Mouse (Mus musculus) MEL (cell line): ENCODE measurements around the gene 1700021F07Rik. TPM values are rescaled to one million over a fixed set of nuclear protein-coding genes. Genes with fewer than 3 reads are reported as not detected.

ENCODE experiments used
- DNase-seq: peaks from one replicate; pipeline ENCODE4 v3.0.0; 2011; ENCODE audit warnings: low read depth, low spot score
- H3K27ac ChIP-seq: 2 replicates; pipeline ENCODE4 v1.5.1; 2012; ENCODE audit warnings: low read depth, mild to moderate bottlenecking, control low read depth, low read length, moderate library complexity; ENCODE audit not compliant: control insufficient read depth
- H3K27me3 ChIP-seq, 2 experiments: fragments of 150-350 bp in 1 of 2; sonication (generic) in 1 of 2; 2 replicates each; pipeline ENCODE4 v1.6.1; 2012; ENCODE audit warnings: low read length in 2 of 2, mild to moderate bottlenecking in 2 of 2, improper control_type of control experiment in 1 of 2, moderate library complexity in 1 of 2; ENCODE audit not compliant: insufficient read depth in 2 of 2, control insufficient read depth in 1 of 2
- H3K36me3 ChIP-seq, 2 experiments: 2 replicates each; pipeline ENCODE4 v1.6.1; 2012 to 2014; ENCODE audit warnings: low read length in 2 of 2, improper control_type of control experiment in 1 of 2, inconsistent platforms in 1 of 2, mild to moderate bottlenecking in 1 of 2; ENCODE audit not compliant: insufficient read depth in 2 of 2, control insufficient read depth in 1 of 2
- H3K4me1 ChIP-seq, 2 experiments: fragments of 150-350 bp in 1 of 2; sonication (generic) in 1 of 2; 2 replicates each; pipeline ENCODE4 v1.6.1; 2012; ENCODE audit warnings: low read length in 2 of 2, improper control_type of control experiment in 1 of 2, mild to moderate bottlenecking in 1 of 2; ENCODE audit not compliant: insufficient read depth in 2 of 2, control insufficient read depth in 1 of 2
- H3K4me3 ChIP-seq, 2 experiments: fragments of 150-350 bp in 1 of 2; sonication (generic) in 1 of 2; 2 replicates each; pipeline ENCODE4 v1.5.1; 2012; ENCODE audit warnings: low read depth in 2 of 2, low read length in 2 of 2, mild to moderate bottlenecking in 2 of 2, moderate library complexity in 2 of 2, control low read depth in 1 of 2, improper control_type of control experiment in 1 of 2; ENCODE audit not compliant: control insufficient read depth in 1 of 2, insufficient read depth in 1 of 2
- H3K79me2 ChIP-seq: 2 replicates; pipeline ENCODE4 v1.6.1; 2012; ENCODE audit warnings: mild to moderate bottlenecking, low read length, moderate library complexity; ENCODE audit not compliant: control insufficient read depth, poor library complexity, insufficient read depth
- H3K9ac ChIP-seq: 2 replicates; pipeline ENCODE4 v1.6.1; 2012; ENCODE audit warnings: low read depth, mild to moderate bottlenecking, control low read depth, low read length, moderate library complexity; ENCODE audit not compliant: control insufficient read depth, poor library complexity, severe bottlenecking
- H3K9me3 ChIP-seq: fragments of 150-350 bp; sonication (generic); replicated peaks from 2 replicates; pipeline ENCODE4 v1.6.1; 2012; ENCODE audit warnings: mild to moderate bottlenecking, low read length, improper control_type of control experiment, moderate library complexity; ENCODE audit not compliant: insufficient read depth
- CHD2 ChIP-seq: IDR thresholded peaks from 2 replicates; pipeline ENCODE4 v1.6.1; 2011; ENCODE audit warnings: low read length, improper control_type of control experiment
- CTCF ChIP-seq, 3 experiments: IDR thresholded peaks in 2 of 3; conservative IDR thresholded peaks in 1 of 3; 2 replicates each; pipeline ENCODE4 v1.5.1; 2011 to 2012; ENCODE audit warnings: low read length in 3 of 3, low read depth in 2 of 3, mild to moderate bottlenecking in 2 of 3, improper control_type of control experiment in 1 of 3, inconsistent platforms in 1 of 3, mixed read lengths in 1 of 3, moderate library complexity in 1 of 3; ENCODE audit not compliant: control insufficient read depth in 1 of 3, insufficient read depth in 1 of 3, poor library complexity in 1 of 3, severe bottlenecking in 1 of 3
- E2F4 ChIP-seq: IDR thresholded peaks from 2 replicates; pipeline ENCODE4 v1.6.1; 2011; ENCODE audit warnings: low read depth, low read length, improper control_type of control experiment, borderline replicate concordance
- ELF1 ChIP-seq: IDR thresholded peaks from 2 replicates; pipeline ENCODE4 v1.6.1; 2014; ENCODE audit warnings: low read depth, mild to moderate bottlenecking, inconsistent platforms, low read length, improper control_type of control experiment, moderate library complexity
- EP300 ChIP-seq, 2 experiments: IDR thresholded peaks; 2 replicates each; pipeline ENCODE4 v1.6.1; 2011; ENCODE audit warnings: improper control_type of control experiment in 2 of 2, low read length in 2 of 2, low read depth in 1 of 2, mild to moderate bottlenecking in 1 of 2
- ETS1 ChIP-seq: IDR thresholded peaks from 2 replicates; pipeline ENCODE4 v1.6.1; 2012; ENCODE audit warnings: low read depth, mild to moderate bottlenecking, inconsistent platforms, low read length, improper control_type of control experiment, moderate library complexity
- GABPA ChIP-seq: IDR thresholded peaks from 2 replicates; pipeline ENCODE4 v1.6.1; 2012; ENCODE audit warnings: low read depth, mild to moderate bottlenecking, inconsistent platforms, low read length, improper control_type of control experiment, moderate library complexity
- GATA1 ChIP-seq: IDR thresholded peaks from 2 replicates; pipeline ENCODE4 v1.6.1; 2011; ENCODE audit warnings: low read depth, low read length, improper control_type of control experiment
- MAFK ChIP-seq: IDR thresholded peaks from 2 replicates; pipeline ENCODE4 v1.6.1; 2011; ENCODE audit warnings: low read depth, mild to moderate bottlenecking, low read length, improper control_type of control experiment, borderline replicate concordance
- NELFE ChIP-seq: IDR thresholded peaks from 2 replicates; pipeline ENCODE4 v1.6.1; 2011; ENCODE audit warnings: low read depth, low read length, improper control_type of control experiment
- NRF1 ChIP-seq: IDR thresholded peaks from 2 replicates; pipeline ENCODE4 v1.6.1; 2014; ENCODE audit warnings: low read depth, mild to moderate bottlenecking, inconsistent platforms, low read length, improper control_type of control experiment, moderate library complexity; ENCODE audit not compliant: poor library complexity, insufficient read depth, severe bottlenecking
- POLR2A ChIP-seq, 2 experiments: IDR thresholded peaks; 2 replicates each; pipeline ENCODE4 v1.6.1; 2011 to 2012; ENCODE audit warnings: low read length in 2 of 2, mild to moderate bottlenecking in 2 of 2, control low read depth in 1 of 2, improper control_type of control experiment in 1 of 2, low read depth in 1 of 2, moderate library complexity in 1 of 2; ENCODE audit not compliant: control insufficient read depth in 1 of 2, insufficient read depth in 1 of 2, poor library complexity in 1 of 2
- POLR2AphosphoS2 ChIP-seq: IDR thresholded peaks from 2 replicates; pipeline ENCODE4 v1.6.1; 2011; ENCODE audit warnings: low read length, improper control_type of control experiment
- RAD21 ChIP-seq: IDR thresholded peaks from 2 replicates; pipeline ENCODE4 v1.6.1; 2011; ENCODE audit warnings: mild to moderate bottlenecking, low read depth, low read length, improper control_type of control experiment
- RCOR1 ChIP-seq: IDR thresholded peaks from 2 replicates; pipeline ENCODE4 v1.6.1; 2012; ENCODE audit warnings: low read depth, mild to moderate bottlenecking, inconsistent platforms, low read length, improper control_type of control experiment
- SIN3A ChIP-seq: IDR thresholded peaks from 2 replicates; pipeline ENCODE4 v1.6.1; 2012; ENCODE audit warnings: low read length, improper control_type of control experiment, inconsistent platforms
- SMC3 ChIP-seq: IDR thresholded peaks from 2 replicates; pipeline ENCODE4 v1.6.1; 2011; ENCODE audit warnings: low read depth, low read length, improper control_type of control experiment
- TAL1 ChIP-seq: IDR thresholded peaks from 2 replicates; pipeline ENCODE4 v1.6.1; 2012; ENCODE audit warnings: mild to moderate bottlenecking, inconsistent platforms, low read length, moderate library complexity, mixed read lengths
- TCF12 ChIP-seq: IDR thresholded peaks from 2 replicates; pipeline ENCODE4 v1.6.1; 2014; ENCODE audit warnings: low read depth, mild to moderate bottlenecking, inconsistent platforms, low read length, improper control_type of control experiment, moderate library complexity
- USF1 ChIP-seq: IDR thresholded peaks from 2 replicates; pipeline ENCODE4 v1.6.1; 2014; ENCODE audit warnings: low read depth, mild to moderate bottlenecking, inconsistent platforms, low read length, improper control_type of control experiment, moderate library complexity
- USF2 ChIP-seq, 2 experiments: IDR thresholded peaks; 2 replicates each; pipeline ENCODE4 v1.6.1; 2011 to 2012; ENCODE audit warnings: improper control_type of control experiment in 2 of 2, low read length in 2 of 2, borderline replicate concordance in 1 of 2, inconsistent platforms in 1 of 2, low read depth in 1 of 2, mild to moderate bottlenecking in 1 of 2; ENCODE audit not compliant: insufficient read depth in 1 of 2
- ZC3H11A ChIP-seq: IDR thresholded peaks from 2 replicates; pipeline ENCODE4 v1.6.1; 2012; ENCODE audit warnings: low read depth, mild to moderate bottlenecking, inconsistent platforms, low read length, improper control_type of control experiment
- ZMIZ1 ChIP-seq: IDR thresholded peaks from 2 replicates; pipeline ENCODE4 v1.6.1; 2012; ENCODE audit warnings: low read depth, mild to moderate bottlenecking, inconsistent platforms, low read length, improper control_type of control experiment, moderate library complexity
- ZNF384 ChIP-seq: IDR thresholded peaks from 2 replicates; pipeline ENCODE4 v1.6.1; 2012; ENCODE audit warnings: low read depth, mild to moderate bottlenecking, inconsistent platforms, low read length, improper control_type of control experiment
- polyA plus RNA-seq, 2 experiments: library from polyadenylated mRNA; stranded (reverse) in 1 of 2; unstranded in 1 of 2; fragments of >175 nt in 1 of 2; fragments of >200 nt in 1 of 2; gene quantifications; 2 replicates each; pipeline versions ENCODE4 v1.2.1 to v1.2.4; 2012; ENCODE audit warnings: low replicate concordance in 2 of 2, low read depth in 1 of 2; ENCODE audit not compliant: insufficient read length in 2 of 2, insufficient read depth in 1 of 2, missing spikeins in 1 of 2
- total RNA-seq: library from RNA; depleted of rRNA; stranded (reverse); fragments of 300-350 nt; gene quantifications from 2 replicates; pipeline ENCODE4 v1.2.3, GENCODE M21; 2012

1700021F07Rik gene
- total and polyA plus RNA-seq, 3 experiments, result not detected

DNA sequence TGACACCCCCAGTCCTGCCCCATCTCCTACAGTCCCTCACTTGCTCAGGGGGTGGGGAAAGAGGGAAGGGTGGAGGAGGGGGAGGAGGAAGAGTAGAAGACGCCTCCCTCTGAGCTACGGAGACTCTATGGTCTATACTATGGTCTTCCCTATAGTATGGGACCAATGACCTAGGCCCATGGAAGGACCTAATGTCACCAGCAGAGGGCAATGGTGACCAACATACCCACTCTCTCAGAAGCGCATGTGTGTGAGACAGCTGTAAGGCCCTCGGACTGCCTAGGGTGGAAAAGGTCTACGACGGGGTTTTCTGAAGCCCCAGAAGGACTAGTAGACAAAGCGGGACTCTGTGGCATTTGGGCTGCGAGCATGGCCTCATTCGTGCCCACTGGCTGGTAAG, 31.5 kb downstream of the 1700021F07Rik start:
- Histone ChIP-seq H3K9me3 (no peaks in the 10 kb centered on the region), H3K4me3 (no peak overlapping the region), H3K36me3 (no peaks in the 10 kb centered on the region), H3K9ac (no peak overlapping the region), H3K79me2 (no peaks in the 10 kb centered on the region), H3K4me1 (no peaks in the 10 kb centered on the region), H3K27me3 (no peaks in the 10 kb centered on the region), H3K27ac (no peak overlapping the region)
- peak; percentile 7 for DNase-seq
- no peak for TF ChIP-seq GABPA
- TF ChIP-seq CTCF (IDR thresholded peaks at IDR 0.05 in 2 of 3, conservative IDR thresholded peaks at IDR 0.05 in 1 of 3; ENCODE audit: control insufficient read depth in 1 of 3, insufficient read depth in 1 of 3, low read depth in 2 of 3, low read length in 3 of 3, poor library complexity in 1 of 3, severe bottlenecking in 1 of 3), result peak in 2 of 3 experiments; percentile 19 to 23; a peak in 1 of 6 replicates
- TF ChIP-seq ZNF384, result no peak
- peak; percentile 36 for TF ChIP-seq RAD21
- peak; percentile 18 for TF ChIP-seq SMC3

DNA sequence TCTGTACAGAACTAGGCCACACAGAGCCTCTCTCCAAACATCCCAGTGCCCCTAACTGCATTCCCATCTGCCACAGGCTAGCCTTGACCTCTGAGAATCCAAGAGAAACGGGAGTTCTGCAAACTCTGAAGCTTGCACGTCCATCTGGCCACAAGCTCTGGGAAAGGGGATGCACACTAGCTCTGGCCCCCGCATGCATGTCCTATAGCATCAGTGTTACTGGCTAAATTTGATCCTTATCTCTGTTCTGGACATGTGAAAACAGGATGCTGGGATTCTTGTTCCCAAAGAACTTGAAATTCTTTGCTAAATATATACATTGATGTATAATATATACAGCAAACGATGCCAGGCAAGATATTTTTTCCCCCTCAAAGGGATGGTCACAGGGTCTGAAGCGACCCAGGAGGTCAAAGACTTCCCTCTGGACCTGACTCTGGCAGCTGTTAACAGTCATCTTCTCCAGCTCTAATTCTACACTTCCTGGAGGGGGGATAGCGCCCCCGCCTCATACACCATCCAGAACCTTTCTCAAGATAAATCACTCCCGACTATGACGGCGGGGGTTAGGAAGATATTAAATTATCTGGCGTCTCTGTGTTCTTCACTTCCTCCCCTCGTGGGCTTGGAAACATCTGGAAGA, 36.5 kb downstream of the 1700021F07Rik start:
- H3K79me2 ChIP-seq, result no peaks in the 10 kb centered on the region
- H3K4me3 ChIP-seq, result no peak overlapping the region
- no peak overlapping the region for H3K27ac ChIP-seq
- TF ChIP-seq ETS1, result no peak
- TF ChIP-seq SIN3A, result no peak
- no peak for TF ChIP-seq ZMIZ1
- no peak for TF ChIP-seq POLR2AphosphoS2
- no peak for TF ChIP-seq ZNF384
- TF ChIP-seq TCF12, result no peak
- TF ChIP-seq, all 39 proteins: peak for 0
- Histone ChIP-seq H3K27me3 (no peaks in the 10 kb centered on the region), H3K9me3 (no peaks in the 10 kb centered on the region), H3K9ac (no peak overlapping the region), H3K4me1 (no peaks in the 10 kb centered on the region), H3K36me3 (no peaks in the 10 kb centered on the region)
- no peak for DNase-seq

GRCm38 (mm10) chr2:173561851-173562442, 39.6 kb downstream of the 1700021F07Rik start:
- Histone ChIP-seq H3K9ac (no peak overlapping the region), H3K4me1 (no peaks in the 10 kb centered on the region), H3K36me3 (no peaks in the 10 kb centered on the region), H3K9me3 (no peaks in the 10 kb centered on the region), H3K27me3 (no peaks in the 10 kb centered on the region; a peak in 1 of 4 replicates), H3K79me2 (no peaks in the 10 kb centered on the region), H3K27ac (no peak overlapping the region), H3K4me3 (no peak overlapping the region)
- no peak for DNase-seq
- TF ChIP-seq ZNF384 (no peak), NRF1 (no peak), CHD2 (no peak), POLR2A (IDR thresholded peaks at IDR 0.05; ENCODE audit: control insufficient read depth in 1 of 2, insufficient read depth in 1 of 2, low read depth in 1 of 2, low read length in 2 of 2, poor library complexity in 1 of 2) (no peak), GABPA (no peak), NELFE (no peak), ETS1 (no peak), USF1 (no peak), GATA1 (no peak), E2F4 (no peak), TCF12 (no peak), USF2 (IDR thresholded peaks at IDR 0.05; ENCODE audit: borderline replicate concordance in 1 of 2, insufficient read depth in 1 of 2, low read depth in 1 of 2, low read length in 2 of 2) (no peak), MAFK (no peak), EP300 (IDR thresholded peaks at IDR 0.05; ENCODE audit: low read depth in 1 of 2, low read length in 2 of 2) (no peak), TAL1 (no peak), ELF1 (no peak), ZC3H11A (peak; percentile 25; the same call in 1 of the 2 replicates), RCOR1 (no peak)
